Mouse (Mus musculus) adrenal gland, postnatal 4 days (tissue): ENCODE measurements around the gene Phf13. TPM values are rescaled to one million over a fixed set of nuclear protein-coding genes. Genes with fewer than 3 reads are reported as not detected.

ENCODE experiments used
- DNase-seq, 2 experiments: peaks; one replicate each; pipeline ENCODE4 v3.0.0; 2021 to 2022; ENCODE audit warnings: low spot score in 2 of 2, mixed read lengths in 2 of 2
- total RNA-seq, 2 experiments: library from RNA; stranded (reverse); gene quantifications; 2 replicates each; pipeline ENCODE4 v1.2.3; 2021

Phf13 gene
- total RNA-seq, 2 experiments from 2014 or later: 24.8 to 28.0 TPM

DNA sequence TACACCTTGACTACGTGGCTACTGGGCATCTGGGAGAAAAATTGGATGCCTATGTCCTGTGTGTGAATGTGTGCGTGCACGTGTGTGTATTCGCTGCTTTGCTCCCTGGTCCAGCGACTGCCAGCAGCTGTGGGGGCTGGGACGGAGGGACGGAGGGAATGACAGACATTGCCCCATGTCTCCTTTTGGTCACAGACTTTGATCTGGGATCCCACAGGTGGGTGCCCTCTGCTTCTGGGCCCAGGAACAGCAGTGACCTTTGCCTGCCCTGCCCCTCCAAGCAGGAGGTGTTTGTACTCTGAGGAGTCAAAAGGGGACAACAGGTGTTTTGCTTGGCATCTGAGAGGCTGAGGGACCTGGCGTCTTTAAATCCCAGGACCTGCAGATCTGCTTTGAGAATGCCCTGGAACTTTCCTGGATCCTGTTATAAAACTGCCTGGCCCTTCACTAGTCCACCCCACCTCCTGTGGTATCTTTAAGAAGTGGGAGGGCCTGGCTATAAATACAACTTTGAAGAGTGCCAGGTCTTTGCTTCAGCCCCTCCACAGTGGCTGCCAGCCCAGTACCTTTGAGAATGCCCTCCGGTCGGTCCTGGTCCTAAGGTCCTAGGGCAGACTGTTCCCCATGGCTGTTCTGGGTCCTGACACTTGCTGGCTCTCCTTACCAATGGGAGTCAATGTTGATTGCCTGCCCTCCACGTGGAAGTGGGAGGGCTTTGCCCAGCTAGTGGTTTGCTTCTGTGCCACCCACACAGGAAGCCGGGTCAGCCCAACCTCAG is 17.2 kb upstream of the Phf13 start:
- no peak for DNase-seq

DNA sequence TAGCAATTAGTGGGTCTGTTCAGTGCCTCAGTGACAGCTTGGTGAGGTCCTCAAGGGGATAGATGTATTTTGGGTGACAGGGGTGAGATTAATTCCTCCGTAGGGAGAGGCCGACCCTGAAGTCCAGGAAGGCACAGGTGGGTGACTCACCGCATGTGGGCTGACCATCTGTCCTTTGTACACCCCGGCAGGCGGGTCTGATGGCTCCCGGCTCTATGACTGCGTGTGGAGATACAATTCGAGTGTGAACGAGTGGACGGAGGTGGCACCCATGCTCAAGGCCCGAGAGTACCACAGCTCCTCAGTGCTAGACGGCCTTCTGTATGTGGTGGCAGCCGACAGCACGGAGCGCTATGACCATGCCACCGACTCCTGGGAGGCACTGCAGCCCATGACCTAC is 16.1 kb upstream of the Phf13 start:
- no peak for DNase-seq

DNA sequence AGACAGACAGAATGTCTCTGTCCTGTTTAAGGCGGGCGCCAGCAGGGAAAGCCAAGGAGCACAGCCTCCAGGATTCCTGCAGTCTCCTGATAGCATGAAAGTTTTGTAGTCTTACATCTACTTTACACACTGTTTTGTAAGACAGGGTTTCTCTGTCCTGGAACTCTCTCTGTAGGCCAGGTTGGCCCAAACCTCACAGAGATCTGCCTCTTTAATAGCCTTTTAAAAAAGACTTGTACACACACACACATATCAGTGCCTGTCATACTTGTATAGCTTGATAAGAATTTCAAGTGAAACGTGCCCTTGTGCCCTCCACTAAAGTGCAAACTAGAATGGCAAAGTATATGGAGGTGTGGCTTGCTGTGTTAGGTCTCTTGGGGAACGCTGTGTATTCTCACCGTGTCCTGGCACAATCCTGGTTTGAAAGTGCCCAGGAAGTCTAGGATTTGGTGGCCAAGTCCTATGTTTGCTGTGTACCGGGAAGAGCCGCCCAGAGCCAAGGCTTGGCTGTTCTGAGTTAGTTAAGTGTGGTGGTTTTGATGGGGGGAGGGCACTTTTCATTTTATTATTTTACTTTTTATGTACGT is 15.2 kb upstream of the Phf13 start:
- DNase-seq: no peak

- no peak for DNase-seq
These were observed 14.7 kb upstream of the Phf13 start for GRCm38 (mm10) chr4:152010707-152011134.

DNA sequence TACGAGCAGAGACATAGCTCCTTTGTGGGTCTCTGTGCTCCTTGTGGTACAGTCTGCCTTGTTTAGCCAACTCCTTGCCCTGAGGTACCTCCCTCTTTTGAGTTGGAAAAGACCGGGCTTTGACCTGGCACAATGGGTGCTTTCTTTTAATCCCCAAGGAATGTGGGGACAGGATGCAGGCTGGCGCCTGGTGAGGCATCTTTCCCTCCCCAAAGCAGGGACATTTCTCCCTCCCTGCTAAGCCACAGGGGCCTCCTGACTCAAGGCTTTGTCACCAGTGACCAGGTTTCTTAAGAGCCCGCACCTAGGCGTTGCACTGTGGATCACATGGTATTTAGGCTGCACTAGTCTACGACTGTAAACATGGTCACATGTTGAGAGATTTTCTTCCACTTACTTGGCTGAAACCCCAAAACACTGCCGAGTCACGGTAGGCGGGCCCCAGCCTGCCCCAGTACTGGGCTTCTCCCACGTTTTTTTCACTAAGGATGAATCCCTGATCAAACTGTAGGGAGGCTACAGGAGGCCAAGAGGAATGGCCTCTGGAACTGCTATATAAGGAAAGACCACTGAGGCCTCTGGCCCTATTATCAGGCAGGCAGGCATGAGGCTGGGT is 14.1 kb upstream of the Phf13 start:
- DNase-seq: no peak

- no peak for DNase-seq
These were observed 13.3 kb upstream of the Phf13 start for GRCm38 (mm10) chr4:152009076-152010051.

- DNase-seq: peak; percentile 80 to 87
These were observed 12.6 kb upstream of the Phf13 start, which contains the start of gene Klhl21 for GRCm38 (mm10) chr4:152008622-152009075. Gene Klhl21, plus strand, starts transcription at chr4:152008803.

DNA sequence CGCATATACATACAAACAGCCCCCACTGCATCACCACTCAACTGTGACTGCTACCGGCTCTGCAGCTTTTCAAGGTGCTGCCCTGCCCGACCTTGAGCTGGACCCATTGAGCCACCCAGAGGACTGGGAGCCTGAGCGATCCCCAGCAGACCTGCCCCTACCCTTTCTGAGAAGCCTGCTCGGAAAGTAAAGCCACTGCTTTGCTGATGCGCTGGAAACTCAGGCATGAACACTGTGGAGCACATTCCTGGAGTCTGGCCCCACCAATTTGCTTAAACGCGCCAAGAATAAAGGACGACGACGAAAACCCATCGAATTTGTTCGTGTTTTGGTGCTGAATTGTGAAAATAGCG is 12.1 kb upstream of the Phf13 start:
- no peak for DNase-seq

GRCm38 (mm10) chr4:152007481-152008147 is 11.6 kb upstream of the Phf13 start:
- DNase-seq: no peak

DNA sequence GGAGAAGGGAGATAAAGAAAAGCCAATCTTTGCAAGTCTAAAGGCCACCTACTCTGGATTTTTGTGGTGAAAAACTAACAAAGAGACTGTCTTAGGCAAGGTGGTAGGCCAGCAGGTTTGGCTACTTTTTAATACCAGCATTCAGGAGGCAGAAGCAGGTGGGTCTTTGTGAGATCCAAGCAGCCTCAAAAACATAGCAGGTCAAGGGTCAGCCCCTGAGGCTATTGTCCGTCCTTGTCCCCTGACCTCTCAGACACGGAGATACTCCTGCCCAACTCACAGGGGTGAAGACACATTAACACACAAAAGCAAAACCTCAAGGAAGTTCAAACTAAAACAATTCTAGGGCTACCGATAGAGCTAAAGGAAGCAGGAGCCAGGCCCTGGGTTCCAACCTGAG is 10.8 kb upstream of the Phf13 start:
- DNase-seq: no peak

GRCm38 (mm10) chr4:152006137-152006536 is 10.1 kb upstream of the Phf13 start:
- DNase-seq: no peak

- no peak for DNase-seq
These were observed 6.0 kb upstream of the Phf13 start for GRCm38 (mm10) chr4:152002063-152002462.

- DNase-seq: no peak
These were observed 5.3 kb upstream of the Phf13 start for GRCm38 (mm10) chr4:152001335-152001734.

- DNase-seq: no peak
These were observed 4.8 kb upstream of the Phf13 start for GRCm38 (mm10) chr4:152000906-152001305.

GRCm38 (mm10) chr4:151999481-151999880 is 3.4 kb upstream of the Phf13 start:
- no peak for DNase-seq

DNA sequence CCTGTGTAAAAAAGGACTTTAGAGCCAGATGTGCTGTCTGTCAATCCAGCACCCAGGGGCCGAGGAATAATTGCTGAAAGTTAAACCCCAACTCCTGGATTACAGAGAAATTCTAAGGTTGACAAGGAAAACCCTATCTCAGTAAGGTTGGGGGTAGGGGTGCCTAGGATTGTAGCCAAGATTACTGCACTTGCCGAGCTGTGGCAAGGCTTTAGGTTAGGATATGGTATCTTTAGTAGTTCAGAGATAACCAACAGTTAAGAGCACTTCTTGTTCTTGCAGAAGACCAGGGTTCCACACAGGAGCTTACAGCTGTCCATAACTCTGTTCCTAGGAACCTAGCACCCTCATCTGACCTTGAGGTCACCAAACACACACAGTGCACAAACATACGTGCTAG is 1.6 kb upstream of the Phf13 start:
- DNase-seq: no peak

- no peak for DNase-seq
These were observed 829 bp upstream of the Phf13 start for GRCm38 (mm10) chr4:151996951-151997222.

GRCm38 (mm10) chr4:151995371-151996172 is 486 bp downstream of the Phf13 start:
- peak in 1 of 2 experiments; percentile 25 for DNase-seq

DNA sequence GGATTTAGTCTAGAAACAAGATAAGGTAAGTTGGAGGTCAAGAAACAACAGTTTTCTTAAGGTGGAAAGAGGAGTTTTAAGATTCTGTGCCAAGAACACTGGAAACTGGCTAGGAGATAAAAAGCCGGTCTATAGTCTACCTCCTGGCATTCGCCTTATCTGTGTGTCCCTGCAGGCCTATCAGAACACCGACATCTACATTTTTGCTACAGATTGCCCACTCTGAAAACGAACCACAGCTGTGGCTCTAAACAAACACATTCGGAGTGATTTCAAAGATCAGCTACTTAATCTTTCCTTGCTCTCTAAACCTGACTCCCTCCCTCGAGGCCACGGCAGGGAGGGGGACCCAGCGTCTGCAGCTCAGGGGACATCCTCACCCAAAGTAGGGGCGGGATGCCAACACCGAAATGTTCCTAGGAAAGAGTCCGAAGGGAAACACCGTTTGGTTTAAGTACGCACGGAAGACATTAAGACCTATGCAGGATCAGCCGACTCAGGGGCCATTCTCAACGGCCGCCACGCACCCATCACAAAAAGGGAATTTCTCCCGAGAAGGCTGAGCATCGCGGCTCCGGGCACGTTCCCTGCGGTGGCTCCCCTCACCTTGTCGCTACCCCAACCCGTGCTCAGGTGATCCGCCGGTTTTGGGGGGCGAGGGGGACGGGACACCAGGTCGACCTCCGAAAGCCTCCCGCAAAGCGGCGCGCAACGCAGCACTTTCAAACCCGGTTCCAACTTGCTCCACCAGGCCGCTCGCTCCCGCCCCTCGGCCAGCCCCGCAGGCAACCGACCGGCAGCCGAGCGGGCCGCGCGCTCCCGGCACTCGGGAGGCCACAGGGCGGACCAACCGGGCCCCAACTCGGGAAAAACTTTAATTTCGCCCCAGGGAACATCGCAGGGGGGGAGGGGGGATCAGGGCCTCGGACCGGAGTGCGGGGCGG is 1.6 kb downstream of the Phf13 start:
- DNase-seq: no peak
